Mouse (Mus musculus): Measurements from ENCODE around the gene Ccdc40.
"Not testable (repeated sequence)": the region's sequence is repeated elsewhere in the genome, so short reads cannot be mapped to it uniquely, and the experiment has no call there.

Ccdc40 gene

GRCm38 (mm10) chr11:119237007-119237406, 8.6 kb downstream of the Ccdc40 start:
- no peak for DNase-seq (ENCODE audit: low read depth)

GRCm38 (mm10) chr11:119237568-119238304, 9.4 kb downstream of the Ccdc40 start:
- DNase-seq (ENCODE audit: low read depth): no peak

GRCm38 (mm10) chr11:119238305-119238721, 9.9 kb downstream of the Ccdc40 start:
- no peak for DNase-seq (ENCODE audit: low read depth)

- no peak for DNase-seq (ENCODE audit: low read depth)
Measured at GRCm38 (mm10) chr11:119239480-119239879, 11.1 kb downstream of the Ccdc40 start.

GRCm38 (mm10) chr11:119245543-119245942, 17.2 kb downstream of the Ccdc40 start:
- DNase-seq (ENCODE audit: low read depth): not testable (repeated sequence)

GRCm38 (mm10) chr11:119249011-119249410, 20.6 kb downstream of the Ccdc40 start:
- DNase-seq (ENCODE audit: low read depth): peak; percentile 80

- no peak for DNase-seq (ENCODE audit: low read depth)
Measured at GRCm38 (mm10) chr11:119250998-119251397, 22.6 kb downstream of the Ccdc40 start.

GRCm38 (mm10) chr11:119252854-119253541, 24.6 kb downstream of the Ccdc40 start:
- DNase-seq (ENCODE audit: low read depth): no peak

GRCm38 (mm10) chr11:119256557-119256956, 28.2 kb downstream of the Ccdc40 start:
- not testable (repeated sequence) for DNase-seq (ENCODE audit: low read depth)

GRCm38 (mm10) chr11:119258216-119258571, 29.8 kb downstream of the Ccdc40 start:
- DNase-seq (ENCODE audit: low read depth): no peak

GRCm38 (mm10) chr11:119258572-119259322, 30.4 kb downstream of the Ccdc40 start:
- no peak for DNase-seq (ENCODE audit: low read depth)

- DNase-seq (ENCODE audit: low read depth): no peak
Measured at GRCm38 (mm10) chr11:119259977-119260376, 31.6 kb downstream of the Ccdc40 start.

- no peak for DNase-seq (ENCODE audit: low read depth)
Measured at GRCm38 (mm10) chr11:119264413-119264812, 36.0 kb downstream of the Ccdc40 start.

GRCm38 (mm10) chr11:119265811-119266210, 37.4 kb downstream of the Ccdc40 start:
- DNase-seq (ENCODE audit: low read depth): no peak

GRCm38 (mm10) chr11:119267241-119267674, 38.9 kb downstream of the Ccdc40 start:
- no peak for DNase-seq (ENCODE audit: low read depth)

- DNase-seq (ENCODE audit: low read depth): peak; percentile 98
Measured at GRCm38 (mm10) chr11:119267768-119268556, 39.6 kb downstream of the Ccdc40 start, which contains the start of gene Gaa. Gene Gaa (plus strand): TSS chr11:119267887.

GRCm38 (mm10) chr11:119268557-119269195, 40.3 kb downstream of the Ccdc40 start:
- DNase-seq (ENCODE audit: low read depth): no peak

GRCm38 (mm10) chr11:119272492-119272891, 44.1 kb downstream of the Ccdc40 start:
- DNase-seq (ENCODE audit: low read depth): not testable (repeated sequence)

- no peak for DNase-seq (ENCODE audit: low read depth)
Measured at GRCm38 (mm10) chr11:119273186-119273930, 45.0 kb downstream of the Ccdc40 start.

- no peak for DNase-seq (ENCODE audit: low read depth)
Measured at GRCm38 (mm10) chr11:119281030-119281429, 52.7 kb downstream of the Ccdc40 start.
